Mouse (Mus musculus) neural tube, embryonic 13.5 days (tissue): ENCODE measurements around the gene Tcf20. TPM values are rescaled to one million over a fixed set of nuclear protein-coding genes. Genes with fewer than 3 reads are reported as not detected.
A peak's percentile ranks its signal among the peaks of the same experiment; 100 is the strongest.

ENCODE experiments used
- ATAC-seq: fragments of 200-750 bp; cut with Nextera tagmentation; 2 replicates; pipeline ENCODE4 v1.8.0; 2017; ENCODE audit warnings: low read depth, mild to moderate bottlenecking, moderate TSS enrichment, moderate library complexity
- H3K27ac ChIP-seq: fragments of 300-500 bp; sonication (generic); replicated peaks from 2 replicates; pipeline ENCODE4 v1.5.1; 2015; ENCODE audit warnings: moderate library complexity, mild to moderate bottlenecking, inconsistent platforms
- H3K27me3 ChIP-seq: fragments of 300-500 bp; sonication (generic); 2 replicates; pipeline ENCODE4 v1.6.1; 2015; ENCODE audit warnings: mild to moderate bottlenecking, inconsistent platforms
- H3K36me3 ChIP-seq: fragments of 300-500 bp; sonication (generic); 2 replicates; pipeline ENCODE4 v1.6.1; 2015; ENCODE audit warnings: mild to moderate bottlenecking, inconsistent platforms
- H3K4me1 ChIP-seq: fragments of 300-500 bp; sonication (generic); replicated peaks from 2 replicates; pipeline ENCODE4 v1.6.1; 2015; ENCODE audit warnings: inconsistent platforms
- H3K4me2 ChIP-seq: fragments of 300-500 bp; sonication (generic); 2 replicates; pipeline ENCODE4 v1.6.1; 2015; ENCODE audit warnings: inconsistent platforms, mild to moderate bottlenecking, moderate library complexity
- H3K4me3 ChIP-seq: fragments of 300-500 bp; sonication (generic); 2 replicates; pipeline ENCODE4 v1.5.1; 2015; ENCODE audit warnings: mild to moderate bottlenecking, inconsistent platforms
- H3K9ac ChIP-seq: fragments of 300-500 bp; sonication (generic); 2 replicates; pipeline ENCODE4 v1.6.1; 2015; ENCODE audit warnings: moderate library complexity, mild to moderate bottlenecking, inconsistent platforms
- H3K9me3 ChIP-seq: fragments of 300-500 bp; sonication (generic); 2 replicates; pipeline ENCODE4 v1.6.1; 2016; ENCODE audit warnings: inconsistent platforms
- WGBS: fragments of 180-500 bp; shearing (Covaris S2); methylation state at CpG from one replicate; pipeline ENCODE4 v1.1.7; 2015; 5-methylcytosine and 5-hydroxymethylcytosine counted together
- polyA plus RNA-seq: library from polyadenylated mRNA; unstranded; fragments of >200 nt; fragmentation: Nextera tagmentation; extraction: Ambion mirVana; gene quantifications from 2 replicates; pipeline ENCODE4 v1.2.1, GENCODE M21; 2015

The Tcf20 gene
- polyA plus RNA-seq, 1 experiment from 2014 or later, result 11.8 TPM

GRCm38 (mm10) chr15:83010990-83011664 is 23.5 kb upstream of the Tcf20 start:
- Histone ChIP-seq H3K4me1 (peaks cover 29% of the 10 kb centered on the region), H3K4me3 (no peak overlapping the region), H3K27me3 (peaks cover 57% of the 10 kb centered on the region), H3K9ac (peak overlapping the region; percentile 45), H3K27ac (peak overlapping the region; percentile 34), H3K9me3 (no peaks in the 10 kb centered on the region), H3K36me3 (no peaks in the 10 kb centered on the region), H3K4me2 (peak overlapping the region; percentile 30)
- 15% methylated on average over 15 of the region's 15 CpGs for WGBS
- peak; percentile 84 for ATAC-seq

GRCm38 (mm10) chr15:83010423-83010822 is 22.8 kb upstream of the Tcf20 start:
- peaks cover 29% of the 10 kb centered on the region for H3K4me1 ChIP-seq
- ATAC-seq, result 0 out of 2 replicates have a peak, but pooled peaks have one; percentile 37
- H3K4me3 ChIP-seq, result no peak overlapping the region
- H3K27me3 ChIP-seq, result peaks cover 55% of the 10 kb centered on the region
- 5% methylated on average over 8 of the region's 8 CpGs for WGBS
- H3K4me2 ChIP-seq, result peak overlapping the region; percentile 30; the same call in 1 of the 2 replicates
- H3K27ac ChIP-seq, result peak overlapping the region; percentile 34; the same call in 1 of the 2 replicates
- H3K36me3 ChIP-seq, result no peaks in the 10 kb centered on the region
- no peaks in the 10 kb centered on the region for H3K9me3 ChIP-seq
- H3K9ac ChIP-seq, result peak overlapping the region; percentile 45; the same call in 1 of the 2 replicates

- Histone ChIP-seq H3K9ac (no peak overlapping the region), H3K4me1 (peaks cover 29% of the 10 kb centered on the region), H3K4me2 (no peak overlapping the region), H3K9me3 (no peaks in the 10 kb centered on the region), H3K27me3 (peaks cover 47% of the 10 kb centered on the region), H3K27ac (no peak overlapping the region), H3K36me3 (no peaks in the 10 kb centered on the region), H3K4me3 (no peak overlapping the region)
- no peak for ATAC-seq
- WGBS, result 90% methylated on average over 6 of the region's 6 CpGs
Observed at GRCm38 (mm10) chr15:83009532-83009931, 21.9 kb upstream of the Tcf20 start.

- ATAC-seq, result no peak
- peaks cover 49% of the 10 kb centered on the region for H3K27me3 ChIP-seq
- H3K4me2 ChIP-seq, result no peak overlapping the region
- no peak overlapping the region for H3K9ac ChIP-seq
- H3K36me3 ChIP-seq, result no peaks in the 10 kb centered on the region
- 75% methylated on average over 13 of the region's 13 CpGs for WGBS
- no peak overlapping the region for H3K4me3 ChIP-seq
- H3K27ac ChIP-seq, result no peak overlapping the region
- no peaks in the 10 kb centered on the region for H3K9me3 ChIP-seq
- peaks cover 29% of the 10 kb centered on the region for H3K4me1 ChIP-seq
Observed at GRCm38 (mm10) chr15:83008761-83009423, 21.2 kb upstream of the Tcf20 start.

GRCm38 (mm10) chr15:83007346-83007920 is 19.8 kb upstream of the Tcf20 start:
- no peak overlapping the region for H3K4me2 ChIP-seq
- peaks cover 39% of the 10 kb centered on the region for H3K27me3 ChIP-seq
- H3K27ac ChIP-seq, result no peak overlapping the region
- no peaks in the 10 kb centered on the region for H3K9me3 ChIP-seq
- peaks cover 41% of the 10 kb centered on the region for H3K4me1 ChIP-seq
- H3K36me3 ChIP-seq, result no peaks in the 10 kb centered on the region
- H3K4me3 ChIP-seq, result no peak overlapping the region
- 47% methylated on average over 15 of the region's 15 CpGs for WGBS
- no peak overlapping the region for H3K9ac ChIP-seq
- no peak for ATAC-seq

GRCm38 (mm10) chr15:83002665-83003548 is 15.2 kb upstream of the Tcf20 start:
- WGBS, result 37% methylated on average over 12 of the region's 12 CpGs
- Histone ChIP-seq H3K9me3 (no peaks in the 10 kb centered on the region), H3K27me3 (peaks cover 59% of the 10 kb centered on the region), H3K9ac (no peak overlapping the region; the same call in 1 of the 2 replicates), H3K4me3 (no peak overlapping the region), H3K4me2 (no peak overlapping the region), H3K36me3 (no peaks in the 10 kb centered on the region), H3K4me1 (peaks cover 23% of the 10 kb centered on the region), H3K27ac (peak overlapping the region; percentile 43)
- peak; percentile 87 for ATAC-seq

- peaks cover 62% of the 10 kb centered on the region for H3K4me1 ChIP-seq
Observed at GRCm38 (mm10) chr15:82998811-82999221, 11.1 kb upstream of the Tcf20 start.

GRCm38 (mm10) chr15:82996431-82996830 is 8.8 kb upstream of the Tcf20 start:
- no peak for ATAC-seq
- Histone ChIP-seq H3K4me2 (no peak overlapping the region), H3K9ac (no peak overlapping the region), H3K4me3 (no peak overlapping the region), H3K9me3 (no peaks in the 10 kb centered on the region), H3K27ac (no peak overlapping the region), H3K27me3 (peaks cover 59% of the 10 kb centered on the region), H3K4me1 (peaks cover 60% of the 10 kb centered on the region), H3K36me3 (no peaks in the 10 kb centered on the region)

More at GRCm38 (mm10) chr15:82998811-82999221, 11.1 kb upstream of the Tcf20 start:
- Histone ChIP-seq H3K9ac (no peak overlapping the region), H3K4me2 (no peak overlapping the region), H3K27me3 (peaks cover 51% of the 10 kb centered on the region), H3K27ac (no peak overlapping the region), H3K36me3 (no peaks in the 10 kb centered on the region), H3K4me3 (no peak overlapping the region), H3K9me3 (no peaks in the 10 kb centered on the region)
- ATAC-seq, result no peak
- 94% methylated on average over 6 of the region's 6 CpGs for WGBS

- H3K27me3 ChIP-seq, result peaks cover 62% of the 10 kb centered on the region
- H3K4me1 ChIP-seq, result peaks cover 66% of the 10 kb centered on the region
- peak overlapping the region; percentile 26; the same call in 1 of the 2 replicates for H3K9ac ChIP-seq
- H3K36me3 ChIP-seq, result no peaks in the 10 kb centered on the region
- H3K27ac ChIP-seq, result peak overlapping the region; percentile 68
- 40% methylated on average over 7 of the region's 7 CpGs for WGBS
- ATAC-seq, result peak; percentile 37; the same call in 1 of the 2 replicates
- H3K9me3 ChIP-seq, result no peaks in the 10 kb centered on the region
- H3K4me3 ChIP-seq, result no peak overlapping the region
- no peak overlapping the region for H3K4me2 ChIP-seq
Observed at GRCm38 (mm10) chr15:82995239-82995638, 7.6 kb upstream of the Tcf20 start.

- Histone ChIP-seq H3K27ac (0 out of 2 replicates have a peak overlapping the region, but pooled peaks have one; percentile 24), H3K9me3 (no peaks in the 10 kb centered on the region), H3K4me3 (no peak overlapping the region), H3K9ac (no peak overlapping the region), H3K4me1 (peaks cover 87% of the 10 kb centered on the region), H3K36me3 (no peaks in the 10 kb centered on the region), H3K4me2 (no peak overlapping the region), H3K27me3 (peaks cover 57% of the 10 kb centered on the region)
- no peak for ATAC-seq
- WGBS, result 32% methylated on average over 9 of the region's 9 CpGs
Observed at GRCm38 (mm10) chr15:82992911-82993310, 5.2 kb upstream of the Tcf20 start.

GRCm38 (mm10) chr15:82992079-82992783 is 4.6 kb upstream of the Tcf20 start:
- WGBS, result 58% methylated on average over 13 of the region's 13 CpGs
- Histone ChIP-seq H3K27ac (peak overlapping the region; percentile 24), H3K4me3 (no peak overlapping the region), H3K9ac (no peak overlapping the region; the same call in 1 of the 2 replicates), H3K27me3 (peaks cover 53% of the 10 kb centered on the region), H3K4me2 (no peak overlapping the region), H3K4me1 (peaks cover 87% of the 10 kb centered on the region), H3K9me3 (no peaks in the 10 kb centered on the region), H3K36me3 (no peaks in the 10 kb centered on the region)
- ATAC-seq, result no peak
